Mouse (Mus musculus) megakaryocyte, embryonic 14.5 days (primary cell): ENCODE measurements at regions not wholly inside any gene's neighbourhood (a gene's known extent, or its start where the extent isn't known, plus 50 kb on each side); places are given as distances from the start of the nearest gene placed in this dataset.

ENCODE experiments used
- FLI1 ChIP-seq: IDR thresholded peaks from 2 replicates; pipeline ENCODE4 v1.6.1; 2012; ENCODE audit warnings: low read length, inconsistent platforms, mixed read lengths
- GATA1 ChIP-seq: IDR thresholded peaks from 3 replicates; pipeline ENCODE4 v1.6.1; 2012; ENCODE audit warnings: mixed read lengths, low read length, inconsistent platforms, borderline replicate concordance

DNA sequence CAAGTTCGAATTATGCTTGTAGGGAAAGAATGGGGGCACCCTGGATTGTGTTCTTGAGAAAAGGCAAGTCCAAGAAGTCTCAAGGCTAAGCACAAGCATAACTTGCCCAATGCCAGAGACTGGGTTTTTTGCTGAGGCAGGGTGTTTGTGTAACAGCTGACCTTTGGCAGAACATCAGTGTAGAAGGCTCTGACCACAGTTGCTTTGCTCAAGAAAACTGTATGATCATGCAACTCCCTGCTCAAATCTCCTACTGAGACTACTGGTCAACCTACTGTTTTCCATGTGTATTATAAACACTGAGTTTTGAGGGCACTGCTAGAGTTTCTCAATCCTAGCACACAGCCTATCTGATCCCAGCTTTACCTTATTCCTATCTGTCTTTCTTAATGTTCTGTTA lies 61.4 kb upstream of the Itga4 start:
- TF ChIP-seq GATA1 (no peak), FLI1 (no peak)
